Mouse (Mus musculus): ENCODE results near the gene Sh3d21. TPM values are rescaled to one million over a fixed set of nuclear protein-coding genes. Genes with fewer than 3 reads are reported as not detected.

The Sh3d21 gene
- total RNA-seq, 2 experiments from 2014 or later = 2.1 to 2.7 TPM

DNA sequence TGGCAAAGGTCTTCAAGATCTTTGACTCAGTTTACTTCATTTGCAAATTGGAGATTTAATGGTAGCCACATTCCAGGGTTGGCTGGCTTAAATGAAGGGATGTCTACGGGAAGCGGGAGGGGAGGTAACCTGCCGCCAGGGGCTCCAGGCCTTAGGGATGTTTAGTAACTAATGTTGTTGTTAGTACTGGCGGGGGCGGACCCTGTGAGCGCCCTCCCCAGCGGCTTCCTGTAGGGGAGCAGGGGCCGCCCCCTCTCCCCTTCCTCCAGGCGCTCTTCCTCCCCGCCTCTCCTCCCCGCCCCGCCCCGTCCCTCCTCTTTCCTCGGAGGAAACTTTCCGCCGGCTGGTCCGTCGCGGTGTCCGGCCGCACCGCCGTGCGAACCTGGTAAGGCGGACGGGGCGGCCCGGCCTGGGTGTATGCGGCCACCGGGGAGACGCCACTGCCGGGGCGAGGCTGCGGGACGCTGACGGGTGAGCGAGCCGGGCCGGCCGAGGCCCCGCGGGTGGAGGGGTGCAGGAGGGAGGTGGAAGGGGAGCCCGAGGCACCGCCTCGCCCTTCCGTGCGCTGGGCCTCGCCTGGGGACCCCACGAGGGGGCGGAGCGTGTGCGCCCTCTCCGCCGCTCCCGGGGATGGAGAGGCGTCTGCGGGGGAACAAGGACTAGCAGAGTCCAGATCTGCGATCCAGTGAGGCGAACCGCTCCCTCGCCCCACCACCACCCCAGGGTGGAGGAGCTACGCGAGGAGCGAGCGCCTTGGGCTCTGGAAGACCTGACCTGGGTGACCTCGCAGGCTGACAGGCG, 14.9 kb downstream of the Sh3d21 start:
- intact Hi-C loops (cut with DNase I) = no loop called here
- DNase-seq = peak; percentile 76 to 79

- intact Hi-C loops (cut with DNase I) = no loop called here
- peak; percentile 79 to 83 for DNase-seq
Observed at GRCm38 (mm10) chr4:126147533-126148160, 15.6 kb downstream of the Sh3d21 start, which contains the start of gene Eva1b. Eva1b (plus strand) TSS chr4:126147744.

DNA sequence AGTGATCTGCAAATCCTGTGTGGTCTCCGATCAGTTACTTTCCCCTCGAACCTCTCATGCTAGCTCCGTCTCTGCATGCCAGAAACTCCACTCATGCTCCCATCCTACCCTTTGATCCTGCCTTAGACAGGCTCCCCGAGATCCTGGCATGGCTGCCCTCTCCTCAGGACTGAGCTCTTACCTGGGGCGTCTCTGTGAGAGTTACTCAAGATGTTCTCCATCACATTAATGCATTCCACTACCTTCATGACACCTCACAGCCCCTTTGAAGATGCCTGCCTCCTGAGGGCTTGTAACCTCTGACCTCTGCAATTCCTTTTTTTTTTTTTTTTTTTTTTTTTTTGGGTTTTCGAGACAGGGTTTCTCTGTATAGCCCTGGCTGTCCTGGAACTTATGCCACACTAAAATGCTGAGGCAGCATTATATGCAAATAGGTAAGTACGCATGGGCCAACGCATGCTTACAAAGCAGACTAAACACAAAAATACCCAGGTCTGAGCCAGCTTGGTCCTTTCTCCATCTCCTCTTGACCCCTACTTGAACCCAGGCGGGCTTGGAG, 16.2 kb downstream of the Sh3d21 start:
- intact Hi-C loops (cut with DNase I) = no loop called here
- DNase-seq = no peak

- intact Hi-C loops (cut with DNase I) = no loop called here
- DNase-seq = peak in 1 of 2 experiments; percentile 55
Observed at GRCm38 (mm10) chr4:126145396-126145795, 17.9 kb downstream of the Sh3d21 start.

DNA sequence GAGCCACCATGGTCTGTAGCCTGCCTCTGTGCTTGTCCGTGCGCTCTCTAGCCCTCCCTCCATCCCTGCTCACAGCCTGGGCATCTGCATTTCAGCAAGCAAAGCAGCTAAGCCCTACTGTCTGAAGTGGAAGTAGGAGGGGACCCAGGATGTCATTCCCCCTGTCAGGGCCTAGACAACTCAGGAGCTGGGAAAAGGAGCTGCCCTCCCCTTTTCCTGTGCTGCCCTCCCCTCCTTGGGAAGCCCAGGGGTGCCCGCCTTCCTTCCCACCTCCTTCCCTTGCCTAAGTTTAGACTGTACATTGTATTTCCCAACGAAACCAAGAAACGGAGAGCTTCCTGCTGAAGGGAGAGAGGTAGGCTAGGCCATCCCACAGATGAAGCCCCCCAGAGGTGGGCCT, 22.3 kb downstream of the Sh3d21 start:
- no peak for DNase-seq
- intact Hi-C loops (cut with DNase I) = no loop called here

DNA sequence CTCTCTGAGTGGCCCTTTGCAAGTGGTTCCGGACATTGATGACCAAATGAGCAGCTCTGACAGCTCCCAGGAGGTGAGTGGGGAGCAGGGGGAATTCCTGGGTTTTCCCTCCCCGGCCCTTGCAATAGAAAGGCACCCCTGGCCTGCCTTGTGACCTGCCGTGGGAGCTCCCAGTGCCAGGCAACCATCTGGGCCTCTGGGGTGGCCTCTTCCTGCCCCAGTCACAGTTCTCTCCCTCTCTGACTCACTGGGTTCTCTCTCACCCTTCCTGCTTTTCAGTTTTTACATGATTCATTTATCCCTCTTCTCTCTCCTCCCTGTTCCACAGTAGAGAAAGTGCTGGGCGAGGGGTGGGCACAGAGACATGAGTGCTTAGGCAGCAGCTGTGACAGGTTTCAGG, 25.5 kb downstream of the Sh3d21 start:
- intact Hi-C loops (cut with DNase I) = no loop called here
- DNase-seq = no peak

DNA sequence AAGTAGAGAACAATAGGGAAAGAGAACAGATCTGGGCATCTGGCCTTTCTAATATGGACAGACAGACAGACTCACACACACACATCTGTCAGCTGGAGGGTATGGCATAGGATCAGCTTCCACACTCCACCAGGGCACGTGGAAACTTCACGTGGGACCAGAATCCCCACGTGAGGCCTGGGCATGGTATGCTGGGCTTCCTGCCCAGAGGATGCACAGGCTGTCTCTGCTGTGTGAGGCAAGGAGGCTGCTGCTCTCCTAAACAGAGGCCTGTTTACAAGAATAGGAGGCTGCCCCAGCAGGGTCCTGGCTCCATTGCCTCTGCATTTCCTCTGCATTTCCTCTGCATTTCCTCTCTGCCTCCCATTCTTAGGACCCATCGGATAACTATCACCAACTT, 28.7 kb downstream of the Sh3d21 start:
- intact Hi-C loops (cut with DNase I) = no loop called here
- DNase-seq = no peak

DNA sequence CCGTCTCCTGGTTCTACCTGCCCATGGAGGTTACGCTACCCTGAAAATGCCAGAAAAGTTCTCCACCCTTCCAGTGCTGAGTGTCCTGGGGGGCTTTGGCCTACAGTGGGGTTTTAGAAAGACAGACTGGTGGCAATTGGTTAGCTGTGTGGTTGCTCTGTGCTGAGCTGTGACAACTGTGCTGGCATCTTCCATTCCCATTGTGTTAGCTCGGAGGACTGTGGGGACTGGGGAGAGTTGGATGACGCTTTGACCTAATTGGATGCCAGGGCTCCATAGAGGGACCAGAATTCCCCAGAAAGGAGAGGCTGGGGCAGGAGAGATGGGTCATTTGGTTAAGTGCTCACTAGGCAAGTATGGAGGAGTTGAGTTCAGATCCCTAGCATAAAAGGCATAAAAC, 29.1 kb downstream of the Sh3d21 start:
- no peak for DNase-seq
- intact Hi-C loops (cut with DNase I) = no loop called here

GRCm38 (mm10) chr4:126132636-126133264, 30.5 kb downstream of the Sh3d21 start:
- intact Hi-C loops (cut with DNase I) = no loop called here
- no peak for DNase-seq

DNA sequence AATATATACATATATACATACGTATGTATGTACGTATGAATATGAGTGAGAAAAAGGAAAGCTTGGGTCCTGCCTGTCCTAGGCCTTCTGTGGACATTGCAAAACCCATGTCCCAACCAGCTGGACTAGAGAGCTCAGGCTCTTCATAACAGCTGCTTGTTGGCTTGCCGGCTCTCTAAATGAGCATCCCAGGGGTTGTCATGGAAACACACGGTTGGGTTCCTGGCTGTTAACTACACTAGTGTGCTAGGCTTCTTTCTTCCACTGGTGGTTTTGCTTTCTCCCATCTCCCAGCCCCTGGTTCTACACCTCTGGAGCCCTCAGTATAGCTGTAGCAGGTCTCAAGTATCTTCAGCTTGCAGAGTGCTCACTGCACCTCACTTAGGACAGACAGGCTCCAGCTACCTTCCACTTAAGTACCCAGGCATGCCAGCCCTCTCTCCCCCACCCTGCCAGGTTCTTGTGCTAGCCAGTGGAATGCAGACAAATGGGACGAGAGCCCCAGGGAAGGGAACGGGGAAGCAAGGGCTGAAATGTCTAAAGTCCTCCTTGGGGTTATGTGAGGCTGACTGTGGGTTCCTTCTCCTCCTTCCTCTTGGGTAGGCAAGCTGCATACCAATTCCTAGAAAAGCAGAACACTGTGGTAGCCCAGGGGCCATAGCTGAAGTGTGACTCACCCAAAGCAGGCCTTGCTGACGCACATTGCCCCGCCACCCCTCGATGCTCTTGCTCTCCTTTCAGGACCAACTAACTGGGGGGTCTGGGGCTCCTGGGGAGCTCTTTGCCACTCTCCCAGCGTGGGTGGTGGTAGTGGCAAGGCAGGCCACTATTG, 31.8 kb downstream of the Sh3d21 start:
- DNase-seq = peak; percentile 63 to 64
- intact Hi-C loops (cut with DNase I) = no loop called here

DNA sequence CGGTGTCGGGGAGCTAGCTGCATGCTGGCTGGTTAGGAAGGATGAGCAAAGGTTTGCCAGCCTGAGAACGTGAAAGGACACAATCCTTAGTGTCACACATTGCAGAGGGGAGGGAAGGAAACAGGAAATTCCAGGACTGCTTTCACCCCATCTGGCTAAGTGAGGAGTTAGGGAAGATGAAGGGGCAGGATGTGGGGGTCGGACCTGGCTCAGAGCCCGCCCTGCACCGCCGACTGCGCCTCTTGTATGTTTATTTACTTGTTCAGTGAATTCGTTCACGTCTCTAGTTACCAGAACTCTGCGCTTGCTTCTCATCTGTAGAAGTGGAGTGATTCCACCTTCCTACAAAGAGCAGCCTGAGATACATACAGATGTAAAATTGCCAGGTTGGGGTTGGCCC, 32.8 kb downstream of the Sh3d21 start:
- intact Hi-C loops (cut with DNase I) = no loop called here

DNA sequence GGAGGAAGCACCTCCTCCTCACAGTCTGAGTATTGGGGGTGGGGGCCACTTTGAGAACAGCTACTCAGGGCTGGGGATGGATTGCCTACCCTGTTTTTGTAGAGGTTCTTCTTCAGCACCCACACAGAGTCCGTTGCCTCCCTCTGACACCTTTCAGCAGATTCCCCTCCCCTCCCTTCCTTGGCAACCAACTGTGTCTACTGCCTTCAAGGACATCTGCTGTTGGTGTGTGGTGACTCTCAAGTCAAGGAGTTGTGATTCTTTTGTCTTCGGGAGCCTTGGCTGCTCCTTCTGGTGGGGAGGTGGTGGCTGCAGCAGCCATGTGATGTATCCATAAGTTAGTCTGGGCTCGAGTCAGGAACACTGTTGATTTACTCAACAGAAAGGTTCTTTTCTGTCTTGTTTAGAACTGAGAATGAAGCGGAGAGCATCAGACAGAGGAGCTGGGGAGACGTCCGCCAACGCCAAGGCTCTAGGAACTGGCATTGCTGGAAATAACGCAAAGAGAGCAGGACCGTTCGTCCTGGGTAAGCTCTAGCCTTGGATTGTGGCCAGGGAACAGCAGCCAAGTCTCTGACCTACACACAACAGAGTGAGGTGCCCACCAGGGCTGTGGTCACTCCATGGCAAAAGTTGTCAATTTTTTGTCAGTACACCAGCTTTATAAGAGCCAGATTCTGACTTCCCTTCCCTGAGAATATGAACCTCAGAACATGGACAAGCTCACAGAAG, 39.8 kb downstream of the Sh3d21 start:
- DNase-seq = no peak
- intact Hi-C loops (cut with DNase I) = no loop called here

More for the DNA sequence above, 32.8 kb downstream of the Sh3d21 start:
- DNase-seq = no peak

DNA sequence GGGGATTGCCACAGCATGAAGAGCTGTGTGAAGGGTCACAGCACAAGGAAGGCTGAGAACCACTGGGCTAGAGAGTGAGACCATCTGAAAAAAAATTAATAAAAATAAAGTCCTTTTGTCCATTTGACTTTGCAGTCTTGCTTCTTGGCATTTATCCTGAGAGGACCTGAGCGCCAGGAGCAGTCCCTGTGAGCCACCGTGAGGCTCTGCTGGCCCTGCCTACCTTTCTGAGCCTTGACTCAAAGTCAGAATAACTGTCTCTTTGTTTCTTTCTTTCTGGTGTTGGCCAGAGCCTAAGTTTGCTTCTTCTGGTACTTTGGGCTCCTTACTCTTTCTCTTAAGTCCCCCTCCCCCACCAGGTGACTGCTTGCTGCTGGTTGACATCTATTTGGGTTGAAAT, 42.8 kb downstream of the Sh3d21 start:
- intact Hi-C loops (cut with DNase I) = no loop called here
- no peak for DNase-seq

DNA sequence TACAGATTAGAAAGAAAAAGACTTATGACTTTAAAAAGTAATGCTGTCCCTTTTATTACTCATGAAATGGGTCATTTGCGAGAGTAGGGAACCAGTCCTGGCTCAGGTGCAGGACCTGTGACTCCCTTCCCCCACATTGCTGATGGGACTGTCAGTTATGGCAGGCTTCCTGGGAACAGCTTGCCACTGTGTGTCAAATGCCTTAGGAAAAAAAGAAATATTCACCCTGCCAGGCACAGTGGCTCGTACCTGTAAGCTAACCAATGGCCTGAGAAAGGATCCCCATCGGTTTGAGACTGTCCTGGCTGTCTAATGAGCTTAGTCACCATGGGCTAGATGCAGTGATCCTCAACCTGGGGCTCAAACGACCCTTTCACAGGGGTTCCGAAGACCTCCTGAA, 43.2 kb downstream of the Sh3d21 start:
- no peak for DNase-seq
- intact Hi-C loops (cut with DNase I) = no loop called here

GRCm38 (mm10) chr4:126119051-126119450, 44.2 kb downstream of the Sh3d21 start:
- intact Hi-C loops (cut with DNase I) = no loop called here

GRCm38 (mm10) chr4:126118651-126119050, 44.6 kb downstream of the Sh3d21 start:
- intact Hi-C loops (cut with DNase I) = no loop called here

More at GRCm38 (mm10) chr4:126119051-126119450, 44.2 kb downstream of the Sh3d21 start:
- DNase-seq = no peak

GRCm38 (mm10) chr4:126117116-126117515, 46.2 kb downstream of the Sh3d21 start:
- intact Hi-C loops (cut with DNase I) = no loop called here
- no peak for DNase-seq

More at GRCm38 (mm10) chr4:126118651-126119050, 44.6 kb downstream of the Sh3d21 start:
- DNase-seq = no peak

DNA sequence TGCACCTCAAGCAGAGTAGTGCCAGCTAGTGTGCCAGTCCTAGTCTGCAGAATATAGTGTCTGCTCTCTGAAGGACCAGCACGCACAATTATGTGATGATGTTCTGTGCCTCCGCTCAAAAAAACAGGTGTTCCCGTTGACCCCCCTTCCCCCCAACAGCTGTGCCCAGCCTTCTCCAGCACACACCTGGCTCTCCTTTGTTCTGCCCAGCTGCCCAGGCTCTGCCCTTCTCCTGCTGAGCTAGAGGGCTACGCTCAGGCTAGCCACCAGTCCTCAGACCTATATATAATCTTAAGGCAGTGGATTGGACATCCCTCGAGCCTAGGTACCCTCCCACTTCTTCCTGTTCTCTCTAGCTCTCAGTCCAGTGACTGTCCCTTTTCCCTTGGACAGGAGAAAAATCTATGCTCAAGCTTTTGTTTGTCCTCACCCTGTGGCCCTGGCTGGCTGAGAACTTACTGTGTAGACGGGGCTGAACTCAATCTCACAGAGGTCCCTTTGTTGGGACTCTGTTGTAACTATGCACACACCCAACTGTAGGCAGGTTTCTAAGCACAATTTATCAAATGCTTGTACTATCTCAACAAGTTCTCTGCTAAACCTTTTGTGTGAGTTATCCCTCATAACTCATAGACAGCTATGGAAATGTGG, 47.3 kb downstream of the Sh3d21 start:
- intact Hi-C loops (cut with DNase I) = no loop called here
- no peak for DNase-seq

DNA sequence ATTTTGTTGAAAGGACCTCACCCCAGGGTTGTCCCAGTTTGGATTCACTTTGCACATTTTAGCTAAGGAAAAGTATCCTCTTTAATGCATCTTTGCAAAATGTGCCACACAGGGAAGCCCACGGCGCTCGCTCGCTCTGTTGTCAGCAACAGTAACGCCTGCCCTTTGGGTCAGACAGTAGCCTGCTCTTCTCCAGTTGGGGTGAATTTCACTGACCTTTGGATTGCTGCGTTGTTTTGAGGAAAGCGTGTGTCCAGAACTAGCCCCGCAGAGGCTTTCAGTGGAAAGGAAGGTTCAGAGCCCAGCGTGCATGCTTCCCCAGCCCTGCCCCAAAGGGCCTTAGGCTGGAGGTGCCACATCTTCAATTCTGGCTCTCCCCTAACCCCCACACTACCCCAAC, 47.9 kb downstream of the Sh3d21 start:
- intact Hi-C loops (cut with DNase I) = no loop called here
- DNase-seq = no peak

Measured in heart, postnatal 10 days (tissue).